Mouse (Mus musculus): Measurements from ENCODE around the gene Fgfr2.

Gene Fgfr2

GRCm38 (mm10) chr7:132600926-132601325 lies 522.2 kb downstream of the Fgfr2 start:
- no peak for DNase-seq (ENCODE audit: low read depth, low spot score)
- H3K36me3 ChIP-seq (ENCODE audit: control insufficient read depth, insufficient read depth, low read length, poor library complexity, severe bottlenecking) = no peaks in the 10 kb centered on the region
- H3K27me3 ChIP-seq (ENCODE audit: control insufficient read depth, insufficient read depth, low read length, poor library complexity, severe bottlenecking) = no peaks in the 10 kb centered on the region; the same call in 1 of the 2 replicates

GRCm38 (mm10) chr7:132600026-132600425 lies 523.1 kb downstream of the Fgfr2 start:
- DNase-seq (ENCODE audit: low read depth, low spot score) = no peak
- Histone ChIP-seq H3K36me3 (ENCODE audit: control insufficient read depth, insufficient read depth, low read length, poor library complexity, severe bottlenecking) (no peaks in the 10 kb centered on the region), H3K27me3 (ENCODE audit: control insufficient read depth, insufficient read depth, low read length, poor library complexity, severe bottlenecking) (no peaks in the 10 kb centered on the region; the same call in 1 of the 2 replicates)

GRCm38 (mm10) chr7:132599071-132599975 lies 523.8 kb downstream of the Fgfr2 start, which contains the start of gene Nkx1-2:
Nkx1-2 (minus strand) TSS chr7:132599637.
- Histone ChIP-seq H3K36me3 (ENCODE audit: control insufficient read depth, insufficient read depth, low read length, poor library complexity, severe bottlenecking) (no peaks in the 10 kb centered on the region), H3K27me3 (ENCODE audit: control insufficient read depth, insufficient read depth, low read length, poor library complexity, severe bottlenecking) (no peaks in the 10 kb centered on the region; the same call in 1 of the 2 replicates)
- DNase-seq (ENCODE audit: low read depth, low spot score) = no peak

GRCm38 (mm10) chr7:132597251-132598041 lies 525.7 kb downstream of the Fgfr2 start:
- Histone ChIP-seq H3K27me3 (ENCODE audit: control insufficient read depth, insufficient read depth, low read length, poor library complexity, severe bottlenecking) (no peaks in the 10 kb centered on the region; the same call in 1 of the 2 replicates), H3K36me3 (ENCODE audit: control insufficient read depth, insufficient read depth, low read length, poor library complexity, severe bottlenecking) (no peaks in the 10 kb centered on the region)
- no peak for DNase-seq (ENCODE audit: low read depth, low spot score)

- no peaks in the 10 kb centered on the region; the same call in 1 of the 2 replicates for H3K27me3 ChIP-seq (ENCODE audit: control insufficient read depth, insufficient read depth, low read length, poor library complexity, severe bottlenecking)
- no peak for DNase-seq (ENCODE audit: low read depth, low spot score)
- H3K36me3 ChIP-seq (ENCODE audit: control insufficient read depth, insufficient read depth, low read length, poor library complexity, severe bottlenecking) = no peaks in the 10 kb centered on the region
Observed at GRCm38 (mm10) chr7:132596557-132597250, 526.4 kb downstream of the Fgfr2 start.

GRCm38 (mm10) chr7:132595787-132596186 lies 527.4 kb downstream of the Fgfr2 start:
- H3K27me3 ChIP-seq (ENCODE audit: control insufficient read depth, insufficient read depth, low read length, poor library complexity, severe bottlenecking) = no peaks in the 10 kb centered on the region; the same call in 1 of the 2 replicates
- no peak for DNase-seq (ENCODE audit: low read depth, low spot score)
- H3K36me3 ChIP-seq (ENCODE audit: control insufficient read depth, insufficient read depth, low read length, poor library complexity, severe bottlenecking) = no peaks in the 10 kb centered on the region

GRCm38 (mm10) chr7:132594325-132594724 lies 528.8 kb downstream of the Fgfr2 start:
- no peaks in the 10 kb centered on the region for H3K36me3 ChIP-seq (ENCODE audit: control insufficient read depth, insufficient read depth, low read length, poor library complexity, severe bottlenecking)
- no peak for DNase-seq (ENCODE audit: low read depth, low spot score)
- no peaks in the 10 kb centered on the region; the same call in 1 of the 2 replicates for H3K27me3 ChIP-seq (ENCODE audit: control insufficient read depth, insufficient read depth, low read length, poor library complexity, severe bottlenecking)

- Histone ChIP-seq H3K36me3 (ENCODE audit: control insufficient read depth, insufficient read depth, low read length, poor library complexity, severe bottlenecking) (no peaks in the 10 kb centered on the region), H3K27me3 (ENCODE audit: control insufficient read depth, insufficient read depth, low read length, poor library complexity, severe bottlenecking) (no peaks in the 10 kb centered on the region; the same call in 1 of the 2 replicates)
- no peak for DNase-seq (ENCODE audit: low read depth, low spot score)
Observed at GRCm38 (mm10) chr7:132593762-132594161, 529.4 kb downstream of the Fgfr2 start.

- H3K27me3 ChIP-seq (ENCODE audit: control insufficient read depth, insufficient read depth, low read length, poor library complexity, severe bottlenecking) = no peaks in the 10 kb centered on the region
- DNase-seq (ENCODE audit: low read depth, low spot score) = no peak
- no peaks in the 10 kb centered on the region for H3K36me3 ChIP-seq (ENCODE audit: control insufficient read depth, insufficient read depth, low read length, poor library complexity, severe bottlenecking)
Observed at GRCm38 (mm10) chr7:132589610-132590009, 533.5 kb downstream of the Fgfr2 start.

- Histone ChIP-seq H3K27me3 (ENCODE audit: control insufficient read depth, insufficient read depth, low read length, poor library complexity, severe bottlenecking) (no peaks in the 10 kb centered on the region), H3K36me3 (ENCODE audit: control insufficient read depth, insufficient read depth, low read length, poor library complexity, severe bottlenecking) (no peaks in the 10 kb centered on the region)
- no peak for DNase-seq (ENCODE audit: low read depth, low spot score)
Observed at GRCm38 (mm10) chr7:132587167-132587566, 536.0 kb downstream of the Fgfr2 start.

GRCm38 (mm10) chr7:132585695-132586491 lies 537.3 kb downstream of the Fgfr2 start:
- no peaks in the 10 kb centered on the region for H3K27me3 ChIP-seq (ENCODE audit: control insufficient read depth, insufficient read depth, low read length, poor library complexity, severe bottlenecking)
- no peaks in the 10 kb centered on the region for H3K36me3 ChIP-seq (ENCODE audit: control insufficient read depth, insufficient read depth, low read length, poor library complexity, severe bottlenecking)
- no peak for DNase-seq (ENCODE audit: low read depth, low spot score)

- no peaks in the 10 kb centered on the region for H3K27me3 ChIP-seq (ENCODE audit: control insufficient read depth, insufficient read depth, low read length, poor library complexity, severe bottlenecking)
- DNase-seq (ENCODE audit: low read depth, low spot score) = no peak
- no peaks in the 10 kb centered on the region for H3K36me3 ChIP-seq (ENCODE audit: control insufficient read depth, insufficient read depth, low read length, poor library complexity, severe bottlenecking)
Observed at GRCm38 (mm10) chr7:132581441-132581840, 541.7 kb downstream of the Fgfr2 start.

GRCm38 (mm10) chr7:132580511-132580910 lies 542.6 kb downstream of the Fgfr2 start:
- no peaks in the 10 kb centered on the region for H3K27me3 ChIP-seq (ENCODE audit: control insufficient read depth, insufficient read depth, low read length, poor library complexity, severe bottlenecking)
- no peaks in the 10 kb centered on the region for H3K36me3 ChIP-seq (ENCODE audit: control insufficient read depth, insufficient read depth, low read length, poor library complexity, severe bottlenecking)

GRCm38 (mm10) chr7:132576891-132577290 lies 546.3 kb downstream of the Fgfr2 start:
- Histone ChIP-seq H3K27me3 (ENCODE audit: control insufficient read depth, insufficient read depth, low read length, poor library complexity, severe bottlenecking) (no peaks in the 10 kb centered on the region), H3K36me3 (ENCODE audit: control insufficient read depth, insufficient read depth, low read length, poor library complexity, severe bottlenecking) (no peaks in the 10 kb centered on the region)
- no peak for DNase-seq (ENCODE audit: low read depth, low spot score)

More at GRCm38 (mm10) chr7:132580511-132580910, 542.6 kb downstream of the Fgfr2 start:
- no peak for DNase-seq (ENCODE audit: low read depth, low spot score)
